Mouse (Mus musculus) hindbrain, embryonic 16.5 days (tissue): ENCODE measurements around the gene Slc25a54. TPM values are rescaled to one million over a fixed set of nuclear protein-coding genes. Genes with fewer than 3 reads are reported as not detected.

ENCODE experiments used
- ATAC-seq: fragments of 200-750 bp; cut with Nextera tagmentation; 2 replicates; pipeline ENCODE4 v1.8.0; 2017; ENCODE audit warnings: moderate TSS enrichment, moderate library complexity
- H3K27ac ChIP-seq: fragments of 300-500 bp; sonication (generic); 2 replicates; pipeline ENCODE4 v1.5.1; 2014; ENCODE audit warnings: low read depth, mild to moderate bottlenecking, control low read depth, low read length, moderate library complexity
- H3K27me3 ChIP-seq: fragments of 300-500 bp; sonication (generic); replicated peaks from 2 replicates; pipeline ENCODE4 v1.6.1; 2014; ENCODE audit warnings: low read length; ENCODE audit not compliant: control insufficient read depth, insufficient read depth
- H3K36me3 ChIP-seq: fragments of 300-500 bp; sonication (generic); 2 replicates; pipeline ENCODE4 v1.6.1; 2014; ENCODE audit warnings: mild to moderate bottlenecking, low read length, moderate library complexity, mixed read lengths; ENCODE audit not compliant: control insufficient read depth, insufficient read depth
- H3K4me1 ChIP-seq: fragments of 300-500 bp; sonication (generic); 2 replicates; pipeline ENCODE4 v1.6.1; 2014; ENCODE audit warnings: low read depth, low read length; ENCODE audit not compliant: control insufficient read depth, insufficient read depth
- H3K4me2 ChIP-seq: fragments of 300-500 bp; sonication (generic); 2 replicates; pipeline ENCODE4 v1.6.1; 2014; ENCODE audit warnings: mild to moderate bottlenecking, low read length, control low read depth, moderate library complexity
- H3K4me3 ChIP-seq: fragments of 300-500 bp; sonication (generic); 2 replicates; pipeline ENCODE4 v1.5.1; 2014; ENCODE audit warnings: mild to moderate bottlenecking, low read length, control low read depth, moderate library complexity
- H3K9ac ChIP-seq: fragments of 300-500 bp; sonication (generic); 2 replicates; pipeline ENCODE4 v1.6.1; 2014; ENCODE audit warnings: low read depth, mild to moderate bottlenecking, control low read depth, low read length, moderate library complexity
- H3K9me3 ChIP-seq: fragments of 300-500 bp; sonication (generic); 2 replicates; pipeline ENCODE4 v1.6.1; 2014; ENCODE audit warnings: mild to moderate bottlenecking, low read length, moderate library complexity; ENCODE audit not compliant: control insufficient read depth
- WGBS: fragments of 180-500 bp; shearing (Covaris S2); extraction: QIAGEN DNeasy Blood & Tissue Kit; methylation state at CpG from one replicate; pipeline ENCODE4 v1.1.7; 2014; 5-methylcytosine and 5-hydroxymethylcytosine counted together
- polyA plus RNA-seq: library from polyadenylated mRNA; unstranded; fragments of >200 nt; fragmentation: Nextera tagmentation; extraction: Ambion mirVana; gene quantifications from 2 replicates; pipeline ENCODE4 v1.2.1, GENCODE M21; 2015

Slc25a54 gene
- polyA plus RNA-seq, 1 experiment from 2014 or later: not detected

DNA sequence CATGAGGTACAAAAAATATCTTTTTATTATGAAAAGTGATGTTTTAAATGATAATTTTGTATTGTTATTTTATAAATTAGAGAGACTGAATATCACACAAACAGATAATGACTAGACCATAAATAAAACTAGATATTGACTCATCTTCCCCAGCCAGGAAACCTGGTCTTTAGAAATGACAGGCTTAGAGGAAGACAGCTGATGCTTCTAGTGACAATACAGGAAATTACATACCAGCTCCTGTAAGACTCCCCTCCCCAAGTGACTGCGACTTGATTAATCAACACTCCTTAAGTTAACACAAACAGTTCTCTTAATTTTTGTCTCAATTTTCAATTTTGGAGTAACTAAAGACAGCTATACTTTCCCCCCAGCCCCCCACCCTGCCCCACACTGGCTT, 55.1 kb downstream of the Slc25a54 start:
- no peak overlapping the region for H3K4me2 ChIP-seq
- H3K27ac ChIP-seq: no peak overlapping the region
- H3K36me3 ChIP-seq: peaks cover 7% of the 10 kb centered on the region; the same call in 1 of the 2 replicates
- H3K9me3 ChIP-seq: peaks cover 12% of the 10 kb centered on the region
- ATAC-seq: no peak
- H3K9ac ChIP-seq: no peak overlapping the region
- no peaks in the 10 kb centered on the region for H3K27me3 ChIP-seq
- no peaks in the 10 kb centered on the region for H3K4me1 ChIP-seq
- WGBS: 97% methylated on average over 1 of the region's 1 CpGs
- no peak overlapping the region for H3K4me3 ChIP-seq

DNA sequence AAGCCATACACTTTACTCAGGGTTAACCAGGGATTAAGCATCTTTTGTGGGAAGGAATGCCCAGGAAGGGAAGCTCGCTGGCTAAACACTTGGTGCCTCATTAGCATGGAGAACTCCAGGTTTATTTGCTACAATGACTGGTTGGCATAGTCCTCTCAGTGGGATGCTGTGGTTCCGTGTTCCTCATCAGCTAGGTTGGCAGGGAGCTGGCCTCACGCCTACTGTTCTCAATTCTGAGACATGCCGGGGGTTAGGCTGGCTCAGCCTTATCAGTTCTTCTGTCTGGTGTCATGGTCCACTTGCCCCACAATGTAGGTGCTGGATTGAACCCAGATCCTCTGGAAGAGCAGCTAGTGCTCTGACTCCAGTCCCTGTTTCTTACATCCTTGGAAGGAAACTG, 72.3 kb downstream of the Slc25a54 start:
- 70% methylated on average over 4 of the region's 4 CpGs for WGBS
- Histone ChIP-seq H3K27ac (no peak overlapping the region), H3K4me3 (no peak overlapping the region), H3K36me3 (no peaks in the 10 kb centered on the region), H3K4me2 (no peak overlapping the region), H3K9me3 (no peaks in the 10 kb centered on the region), H3K9ac (no peak overlapping the region), H3K4me1 (no peaks in the 10 kb centered on the region), H3K27me3 (no peaks in the 10 kb centered on the region)
- no peak for ATAC-seq

DNA sequence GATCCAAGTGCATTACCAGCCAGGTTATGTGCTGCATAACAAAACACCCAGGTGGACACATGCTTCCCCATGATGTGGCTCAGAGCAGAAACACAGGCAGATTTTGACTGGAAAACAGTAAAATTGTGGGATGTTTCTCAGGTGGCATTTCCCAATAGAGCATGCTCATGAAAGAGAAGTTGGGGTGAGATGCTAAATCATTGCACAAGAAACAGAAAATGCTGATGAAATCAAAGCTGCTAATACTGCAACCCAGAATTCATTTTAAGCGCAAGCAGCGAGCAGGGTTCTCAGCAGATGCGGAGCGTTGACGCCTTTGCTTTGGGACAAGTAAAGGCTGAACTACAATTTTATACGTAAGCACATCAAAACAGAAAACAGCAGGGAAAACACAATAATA, 73.1 kb downstream of the Slc25a54 start:
- 89% methylated on average over 6 of the region's 6 CpGs for WGBS

DNA sequence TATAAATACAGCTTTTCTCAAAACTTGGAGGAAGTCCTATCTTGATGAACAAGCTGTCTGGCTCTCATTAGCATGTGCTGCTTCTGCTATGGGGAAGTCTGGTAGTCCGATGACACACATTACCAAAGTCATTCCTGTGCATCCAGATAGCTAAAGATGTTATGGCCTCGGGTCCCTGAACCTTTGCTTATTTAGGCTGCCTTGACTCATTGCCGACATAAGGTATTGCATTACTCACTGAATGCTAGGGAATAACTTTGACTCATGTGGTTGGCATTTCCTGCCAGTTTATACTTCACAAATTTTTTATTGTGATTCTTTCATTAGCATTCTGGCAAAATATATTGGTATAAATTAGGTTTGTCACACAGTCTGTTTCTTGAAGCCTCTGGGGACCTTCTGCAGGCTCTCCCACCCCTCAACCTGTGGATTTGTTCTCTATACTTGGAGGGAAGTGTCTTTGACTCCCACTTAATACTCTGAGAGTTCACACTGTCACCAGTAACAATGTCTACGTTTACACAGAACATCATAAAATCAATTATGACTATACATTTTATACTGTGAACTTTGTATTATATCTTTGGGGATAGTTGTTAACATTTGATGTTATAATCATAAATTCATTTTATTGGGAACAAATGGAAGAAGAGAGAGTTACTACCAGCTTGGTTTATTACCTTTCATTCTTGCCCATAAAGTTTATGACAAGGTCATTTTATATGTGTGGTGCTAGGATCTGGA, 75.8 kb downstream of the Slc25a54 start:
- no peak overlapping the region for H3K27ac ChIP-seq
- no peak overlapping the region for H3K4me3 ChIP-seq
- no peaks in the 10 kb centered on the region for H3K9me3 ChIP-seq
- H3K4me2 ChIP-seq: no peak overlapping the region
- no peak overlapping the region for H3K9ac ChIP-seq
- no peaks in the 10 kb centered on the region for H3K36me3 ChIP-seq
- H3K27me3 ChIP-seq: no peaks in the 10 kb centered on the region
- 91% methylated on average over 4 of the region's 4 CpGs for WGBS
- H3K4me1 ChIP-seq: no peaks in the 10 kb centered on the region
- no peak for ATAC-seq

More for the DNA sequence above, 73.1 kb downstream of the Slc25a54 start:
- Histone ChIP-seq H3K4me2 (no peak overlapping the region), H3K9me3 (no peaks in the 10 kb centered on the region), H3K4me1 (no peaks in the 10 kb centered on the region), H3K9ac (no peak overlapping the region), H3K4me3 (no peak overlapping the region), H3K36me3 (no peaks in the 10 kb centered on the region), H3K27me3 (no peaks in the 10 kb centered on the region), H3K27ac (no peak overlapping the region)
- ATAC-seq: no peak

DNA sequence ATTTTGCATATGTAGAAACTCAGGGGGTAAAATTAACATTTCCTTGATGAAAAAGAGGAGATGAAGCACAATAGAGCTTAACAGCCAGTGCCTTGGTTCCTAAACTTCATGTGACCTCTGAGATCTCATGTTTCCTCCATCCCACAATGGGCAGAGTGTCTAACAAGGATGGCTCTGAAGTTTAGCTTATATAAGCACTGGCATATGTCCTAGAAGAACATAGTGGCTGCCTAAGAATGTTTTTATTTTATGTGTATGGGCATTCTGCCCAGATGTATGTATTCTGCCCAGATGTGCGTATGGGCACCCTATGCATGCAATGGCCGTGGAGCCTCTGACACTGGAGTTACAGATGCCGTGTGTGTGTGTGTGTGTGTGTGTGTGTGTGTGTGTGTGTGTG, 77.2 kb downstream of the Slc25a54 start:
- WGBS: 72% methylated on average over 3 of the region's 3 CpGs
- H3K4me3 ChIP-seq: no peak overlapping the region
- H3K4me1 ChIP-seq: no peaks in the 10 kb centered on the region
- ATAC-seq: no peak
- H3K4me2 ChIP-seq: no peak overlapping the region
- no peaks in the 10 kb centered on the region for H3K36me3 ChIP-seq
- no peaks in the 10 kb centered on the region for H3K27me3 ChIP-seq
- no peaks in the 10 kb centered on the region for H3K9me3 ChIP-seq
- no peak overlapping the region for H3K9ac ChIP-seq
- H3K27ac ChIP-seq: no peak overlapping the region

DNA sequence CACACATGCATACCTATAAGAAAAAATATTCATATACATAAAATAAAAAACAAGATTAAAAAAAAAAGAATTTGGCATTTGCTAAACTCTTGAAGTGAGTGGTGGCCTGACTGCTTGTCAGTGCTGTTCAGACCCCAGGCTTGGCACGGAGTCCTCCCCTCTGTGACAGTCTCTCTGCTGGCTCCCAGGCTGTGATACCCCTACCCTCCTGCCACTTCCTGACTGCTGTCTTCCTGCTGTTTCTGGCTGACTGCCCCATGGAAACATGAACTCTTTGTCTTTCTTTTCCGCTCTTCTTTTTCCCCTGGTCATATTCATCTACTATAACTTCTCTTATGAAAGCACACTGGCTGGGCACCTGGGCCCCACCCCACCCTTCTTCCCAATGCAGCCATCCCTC, 83.8 kb downstream of the Slc25a54 start:
- 61% methylated on average over 2 of the region's 2 CpGs for WGBS
- Histone ChIP-seq H3K36me3 (no peaks in the 10 kb centered on the region), H3K4me2 (no peak overlapping the region), H3K27me3 (no peaks in the 10 kb centered on the region), H3K4me1 (no peaks in the 10 kb centered on the region), H3K9ac (no peak overlapping the region), H3K27ac (no peak overlapping the region), H3K9me3 (no peaks in the 10 kb centered on the region), H3K4me3 (no peak overlapping the region)
- ATAC-seq: peak; percentile 52; the same call in 1 of the 2 replicates

DNA sequence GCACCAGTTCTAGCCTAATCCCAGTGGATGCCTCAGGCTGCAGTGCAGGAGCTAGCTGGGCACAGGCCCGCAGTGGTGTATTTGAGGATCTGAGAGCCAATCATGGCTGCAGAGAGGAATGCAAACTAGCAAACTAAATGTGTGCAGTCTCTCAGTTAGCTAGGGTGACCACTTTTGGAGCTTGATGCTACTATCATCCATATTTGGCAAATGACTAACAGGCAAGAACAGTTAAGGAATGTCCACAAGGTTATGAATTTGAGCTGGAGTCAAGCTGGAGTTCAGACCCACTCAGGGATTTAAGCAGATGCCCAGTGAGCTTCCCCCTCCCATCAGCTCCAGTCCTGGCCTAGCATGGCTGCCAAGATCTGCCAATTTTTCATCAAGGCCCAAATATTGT, 84.4 kb downstream of the Slc25a54 start:
- H3K4me1 ChIP-seq: no peaks in the 10 kb centered on the region
- H3K4me3 ChIP-seq: no peak overlapping the region
- no peak overlapping the region for H3K9ac ChIP-seq
- WGBS: 94% methylated on average over 1 of the region's 1 CpGs
- no peak for ATAC-seq
- H3K4me2 ChIP-seq: no peak overlapping the region
- no peaks in the 10 kb centered on the region for H3K9me3 ChIP-seq
- no peak overlapping the region for H3K27ac ChIP-seq
- H3K36me3 ChIP-seq: no peaks in the 10 kb centered on the region
- H3K27me3 ChIP-seq: no peaks in the 10 kb centered on the region

DNA sequence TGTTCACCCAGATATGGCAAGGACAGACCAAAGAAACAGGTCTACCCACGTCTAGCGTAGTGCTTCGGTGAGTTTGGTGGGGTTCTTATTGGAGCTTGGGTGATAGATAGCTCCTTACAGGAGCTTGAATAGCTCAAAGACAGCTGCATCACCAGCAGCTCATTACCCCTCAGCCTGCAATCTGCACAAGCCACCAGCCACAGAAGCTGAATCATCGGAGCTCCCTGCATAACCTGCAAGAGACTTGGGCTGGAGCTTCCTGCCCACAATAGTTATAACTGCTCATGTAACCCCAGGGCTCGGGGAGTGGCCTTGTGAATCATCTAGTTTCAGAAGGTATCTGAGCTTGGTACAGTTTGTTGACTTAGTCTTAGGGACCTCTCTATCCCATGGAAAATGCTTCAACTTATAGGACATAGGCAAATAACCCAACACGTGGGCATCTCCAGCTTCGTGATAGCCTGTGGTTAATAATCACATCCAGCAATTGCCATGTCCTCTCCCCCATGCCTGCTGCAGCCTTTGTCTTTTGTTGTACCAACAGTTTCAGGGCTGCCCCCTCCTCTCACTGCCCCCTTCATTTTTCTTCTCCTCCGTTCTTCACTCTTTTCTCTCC, 85.1 kb downstream of the Slc25a54 start:
- no peaks in the 10 kb centered on the region for H3K36me3 ChIP-seq
- 83% methylated on average over 8 of the region's 8 CpGs for WGBS

More for the DNA sequence above, 85.1 kb downstream of the Slc25a54 start:
- Histone ChIP-seq H3K27ac (no peak overlapping the region), H3K4me2 (no peak overlapping the region), H3K27me3 (no peaks in the 10 kb centered on the region), H3K9ac (no peak overlapping the region), H3K9me3 (no peaks in the 10 kb centered on the region), H3K4me1 (no peaks in the 10 kb centered on the region), H3K4me3 (no peak overlapping the region)
- ATAC-seq: no peak
